Mouse (Mus musculus): Measurements from ENCODE around the gene Gm5127. TPM values are rescaled to one million over a fixed set of nuclear protein-coding genes. Genes with fewer than 3 reads are reported as not detected.

Gene Gm5127
- polyA plus RNA-seq, 1 experiment from 2014 or later: 0.95 TPM

DNA sequence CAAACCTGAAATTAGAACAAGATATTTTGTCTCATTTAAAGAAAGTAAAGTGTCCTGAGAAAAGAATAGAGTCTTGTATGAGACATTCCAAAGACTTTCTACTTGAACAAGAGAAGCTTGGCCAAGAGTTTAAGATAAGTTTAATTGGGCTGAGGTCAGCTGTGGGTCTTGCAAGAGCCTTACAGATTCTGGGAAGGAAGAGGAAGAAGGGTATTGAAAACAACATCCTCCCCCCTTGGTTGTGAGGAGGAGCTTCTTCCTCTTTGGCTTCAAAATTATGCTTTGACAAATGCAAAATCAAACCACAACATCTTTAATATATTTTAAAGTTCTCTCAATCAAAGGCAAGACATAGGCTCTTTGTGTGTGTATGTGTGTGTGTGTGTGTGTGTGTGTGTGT is 50.6 kb downstream of the Gm5127 start:
- no peak overlapping the region for H3K4me2 ChIP-seq (replicated peaks)
- no peaks in the 10 kb centered on the region for H3K27me3 ChIP-seq (replicated peaks)
- ATAC-seq (ENCODE audit: low FRiP score, low read depth): no peak
- no peak overlapping the region for H3K9ac ChIP-seq
- no peaks in the 10 kb centered on the region for H3K36me3 ChIP-seq
- no peak overlapping the region for H3K4me3 ChIP-seq
- H3K27ac ChIP-seq: no peak overlapping the region
- H3K4me1 ChIP-seq: no peaks in the 10 kb centered on the region
- no peaks in the 10 kb centered on the region for H3K9me3 ChIP-seq

DNA sequence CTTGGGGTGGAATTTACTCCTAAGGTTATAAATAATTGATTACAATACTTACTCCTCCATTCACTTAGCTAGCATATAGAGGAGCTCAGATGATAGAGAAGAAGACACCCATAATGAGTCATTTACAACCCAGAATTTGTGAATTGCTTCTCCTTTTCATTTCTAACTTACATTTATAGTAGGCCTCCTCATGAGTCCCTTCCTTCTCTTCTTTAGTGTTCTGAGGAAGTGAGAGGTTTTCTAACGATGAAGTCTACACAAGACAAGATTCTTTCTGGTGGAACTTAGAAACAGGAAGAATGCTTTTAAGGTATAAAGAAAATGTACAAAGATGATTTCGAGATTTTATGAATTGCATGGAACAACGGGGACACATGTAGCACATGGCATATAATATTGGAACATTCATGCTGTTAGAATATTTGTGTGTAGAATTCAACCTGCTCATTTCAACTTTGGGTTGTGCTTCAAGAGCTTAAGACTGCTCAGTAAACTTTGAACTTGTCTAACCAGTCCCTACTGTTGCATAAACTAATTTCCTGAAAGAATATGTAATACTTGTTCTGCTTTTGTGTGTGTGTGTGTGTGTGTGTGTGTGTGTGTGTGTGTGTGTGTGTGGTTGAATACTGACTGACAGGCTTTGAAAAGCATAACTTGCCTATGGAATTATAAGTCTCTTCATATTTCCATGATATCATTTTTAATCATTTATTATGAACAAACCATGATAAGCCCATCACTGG is 52.0 kb downstream of the Gm5127 start:
- Histone ChIP-seq H3K4me3 (no peak overlapping the region), H3K4me1 (no peaks in the 10 kb centered on the region), H3K36me3 (no peaks in the 10 kb centered on the region), H3K27me3 (replicated peaks) (no peaks in the 10 kb centered on the region), H3K4me2 (replicated peaks) (no peak overlapping the region), H3K27ac (no peak overlapping the region), H3K9me3 (no peaks in the 10 kb centered on the region), H3K9ac (no peak overlapping the region)
- 81% methylated on average over 3 of the region's 3 CpGs for WGBS
- ATAC-seq (ENCODE audit: low FRiP score, low read depth): no peak

DNA sequence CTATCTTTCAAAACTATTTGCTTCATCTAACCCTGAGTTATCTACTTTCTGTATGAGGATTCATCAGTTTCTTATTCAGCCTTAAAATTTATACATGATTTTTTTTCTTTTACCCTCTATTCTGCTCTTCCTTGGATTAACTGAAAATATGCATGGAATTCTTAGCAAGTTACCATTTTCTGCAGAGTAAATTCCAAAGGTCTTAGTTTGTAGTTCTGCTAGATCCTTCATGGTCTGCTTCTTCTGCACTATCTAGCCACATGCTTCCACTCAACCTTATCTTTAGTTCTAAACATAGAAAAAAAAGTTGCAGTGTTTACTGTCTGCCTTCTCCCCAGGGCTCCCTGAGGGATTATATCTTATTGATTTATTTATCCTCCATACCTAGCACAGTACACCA is 79.1 kb downstream of the Gm5127 start:
- Histone ChIP-seq H3K27ac (no peak overlapping the region), H3K4me3 (no peak overlapping the region), H3K9me3 (no peaks in the 10 kb centered on the region), H3K36me3 (no peaks in the 10 kb centered on the region), H3K9ac (no peak overlapping the region), H3K4me2 (replicated peaks) (no peak overlapping the region), H3K4me1 (no peaks in the 10 kb centered on the region), H3K27me3 (replicated peaks) (no peaks in the 10 kb centered on the region)
- no peak for ATAC-seq (ENCODE audit: low FRiP score, low read depth)

DNA sequence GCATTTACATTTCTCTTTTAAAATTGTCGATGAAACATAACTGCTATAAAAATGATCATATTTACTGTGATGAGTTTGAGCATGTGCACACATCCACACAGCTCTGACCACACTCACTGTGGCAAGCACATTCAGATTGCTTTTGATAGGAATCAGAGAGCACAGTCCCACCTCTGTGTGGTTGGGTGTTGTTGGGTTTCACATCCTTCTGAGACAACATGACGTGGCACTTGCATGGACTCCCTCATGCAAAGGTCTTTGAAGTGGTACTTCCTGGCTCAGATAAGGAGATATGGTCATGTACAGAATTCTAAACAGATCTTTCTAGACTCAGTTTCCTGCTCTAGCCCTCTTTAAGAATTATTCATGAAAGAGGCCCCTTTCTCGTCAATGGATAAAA is 121.6 kb downstream of the Gm5127 start:
- Histone ChIP-seq H3K4me1 (no peaks in the 10 kb centered on the region), H3K9me3 (no peaks in the 10 kb centered on the region), H3K4me3 (no peak overlapping the region), H3K27ac (no peak overlapping the region), H3K9ac (no peak overlapping the region), H3K36me3 (no peaks in the 10 kb centered on the region), H3K27me3 (replicated peaks) (no peaks in the 10 kb centered on the region), H3K4me2 (replicated peaks) (no peak overlapping the region)
- 90% methylated on average over 3 of the region's 3 CpGs for whole genome bisulfite sequencing
- ATAC-seq (ENCODE audit: low FRiP score, low read depth): no peak

DNA sequence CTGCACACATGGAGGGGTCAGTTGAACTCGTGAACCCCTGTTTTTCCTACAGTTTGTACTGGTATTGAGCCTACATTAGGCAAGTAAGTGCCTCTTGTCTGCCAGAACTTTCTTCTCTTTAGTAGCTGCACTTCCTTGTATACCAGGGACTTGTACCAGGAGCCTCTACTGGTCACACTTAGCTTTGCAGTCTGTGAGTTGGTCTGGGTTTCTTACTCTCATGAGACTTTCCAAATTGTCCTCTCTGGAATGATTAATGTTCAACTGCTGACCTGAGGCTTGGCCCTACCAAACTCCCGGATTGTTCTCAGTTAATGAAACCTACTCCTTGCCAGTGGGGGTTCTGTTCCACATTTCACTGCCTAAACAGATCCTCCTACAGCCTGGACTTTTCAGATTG is 134.2 kb downstream of the Gm5127 start:
- no peaks in the 10 kb centered on the region for H3K27me3 ChIP-seq (replicated peaks)
- no peak overlapping the region for H3K4me2 ChIP-seq (replicated peaks)
- no peak overlapping the region for H3K27ac ChIP-seq
- 22% methylated on average over 2 of the region's 2 CpGs for WGBS
- H3K9me3 ChIP-seq: no peaks in the 10 kb centered on the region
- no peak for ATAC-seq (ENCODE audit: low FRiP score, low read depth)
- no peaks in the 10 kb centered on the region for H3K36me3 ChIP-seq
- H3K4me1 ChIP-seq: no peaks in the 10 kb centered on the region
- H3K4me3 ChIP-seq: no peak overlapping the region
- H3K9ac ChIP-seq: no peak overlapping the region

DNA sequence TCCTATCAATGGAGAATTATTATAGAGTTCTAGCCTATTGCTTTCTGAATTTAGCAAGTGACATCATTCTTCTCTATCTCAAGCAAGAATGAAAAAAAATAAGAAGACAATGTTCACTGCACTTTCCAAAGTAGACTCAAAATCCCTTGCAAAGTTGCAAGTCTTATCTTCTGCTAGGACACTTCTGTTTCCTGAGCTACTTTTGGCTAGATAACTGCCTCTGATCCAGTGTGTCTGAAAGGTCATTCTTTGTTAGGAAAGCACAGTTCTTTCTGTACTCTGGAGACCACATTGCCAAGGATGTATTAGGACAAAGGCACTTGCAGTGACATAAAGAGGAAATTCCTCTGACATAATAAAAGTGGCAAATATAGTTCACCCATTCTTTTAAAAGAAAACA is 159.3 kb downstream of the Gm5127 start:
- H3K27ac ChIP-seq: no peak overlapping the region
- H3K4me3 ChIP-seq: no peak overlapping the region
- H3K27me3 ChIP-seq (replicated peaks): no peaks in the 10 kb centered on the region
- no peak overlapping the region for H3K9ac ChIP-seq
- ATAC-seq (ENCODE audit: low FRiP score, low read depth): no peak
- no peaks in the 10 kb centered on the region for H3K4me1 ChIP-seq
- H3K4me2 ChIP-seq (replicated peaks): no peak overlapping the region
- H3K36me3 ChIP-seq: no peaks in the 10 kb centered on the region
- no peaks in the 10 kb centered on the region for H3K9me3 ChIP-seq

DNA sequence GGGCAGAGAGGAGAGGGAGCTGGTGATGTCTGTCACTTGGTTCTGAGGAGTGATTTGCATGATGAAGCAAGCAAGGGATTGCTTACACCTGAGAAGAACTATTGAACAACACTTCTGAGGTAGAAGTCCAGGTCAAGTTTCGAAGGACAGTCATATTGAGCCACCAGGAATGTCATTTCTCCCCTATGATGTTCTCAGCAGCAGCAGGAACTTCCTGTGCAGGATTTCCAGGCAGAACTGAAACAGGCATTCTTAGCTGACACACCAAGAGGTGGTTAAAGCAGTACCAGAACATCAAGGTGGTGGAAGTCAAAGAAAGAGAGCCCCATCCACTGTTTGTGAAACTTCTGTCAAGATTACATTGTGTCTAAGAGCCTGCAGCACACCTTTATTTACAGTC is 172.3 kb downstream of the Gm5127 start:
- Histone ChIP-seq H3K9ac (no peak overlapping the region), H3K36me3 (no peaks in the 10 kb centered on the region), H3K9me3 (no peaks in the 10 kb centered on the region), H3K27me3 (replicated peaks) (no peaks in the 10 kb centered on the region), H3K27ac (no peak overlapping the region), H3K4me2 (replicated peaks) (no peak overlapping the region), H3K4me1 (no peaks in the 10 kb centered on the region), H3K4me3 (no peak overlapping the region)
- no peak for ATAC-seq (ENCODE audit: low FRiP score, low read depth)
- WGBS: 72% methylated on average over 1 of the region's 1 CpGs

Small RNA genes within 50 kb of the gene (microRNA-seq; reads per million reads assigned to microRNA genes)
- gene Gm22102: not detected

Other genes starting within 250 kb of the Gm5127 start
- 12.0 and 13.4 TPM in 2 replicates for gene Fndc3c1, start 97.8 kb upstream of the Gm5127 start, polyA plus RNA-seq (2016; fragmentation: Nextera tagmentation; extraction: Ambion mirVana)
- gene Cysltr1, start 20.5 kb downstream of the Gm5127 start, polyA plus RNA-seq (2016; fragmentation: Nextera tagmentation; extraction: Ambion mirVana): 0.52 and 1.1 TPM in 2 replicates